Mouse (Mus musculus) telencephalon, adult 2 months (tissue): ENCODE measurements around the gene Nrm.

Experiments
- DNase-seq: peaks from one replicate; pipeline ENCODE4 v3.0.0-alpha.2; 2011; ENCODE audit warnings: low read depth, low spot score

The Nrm gene

DNA sequence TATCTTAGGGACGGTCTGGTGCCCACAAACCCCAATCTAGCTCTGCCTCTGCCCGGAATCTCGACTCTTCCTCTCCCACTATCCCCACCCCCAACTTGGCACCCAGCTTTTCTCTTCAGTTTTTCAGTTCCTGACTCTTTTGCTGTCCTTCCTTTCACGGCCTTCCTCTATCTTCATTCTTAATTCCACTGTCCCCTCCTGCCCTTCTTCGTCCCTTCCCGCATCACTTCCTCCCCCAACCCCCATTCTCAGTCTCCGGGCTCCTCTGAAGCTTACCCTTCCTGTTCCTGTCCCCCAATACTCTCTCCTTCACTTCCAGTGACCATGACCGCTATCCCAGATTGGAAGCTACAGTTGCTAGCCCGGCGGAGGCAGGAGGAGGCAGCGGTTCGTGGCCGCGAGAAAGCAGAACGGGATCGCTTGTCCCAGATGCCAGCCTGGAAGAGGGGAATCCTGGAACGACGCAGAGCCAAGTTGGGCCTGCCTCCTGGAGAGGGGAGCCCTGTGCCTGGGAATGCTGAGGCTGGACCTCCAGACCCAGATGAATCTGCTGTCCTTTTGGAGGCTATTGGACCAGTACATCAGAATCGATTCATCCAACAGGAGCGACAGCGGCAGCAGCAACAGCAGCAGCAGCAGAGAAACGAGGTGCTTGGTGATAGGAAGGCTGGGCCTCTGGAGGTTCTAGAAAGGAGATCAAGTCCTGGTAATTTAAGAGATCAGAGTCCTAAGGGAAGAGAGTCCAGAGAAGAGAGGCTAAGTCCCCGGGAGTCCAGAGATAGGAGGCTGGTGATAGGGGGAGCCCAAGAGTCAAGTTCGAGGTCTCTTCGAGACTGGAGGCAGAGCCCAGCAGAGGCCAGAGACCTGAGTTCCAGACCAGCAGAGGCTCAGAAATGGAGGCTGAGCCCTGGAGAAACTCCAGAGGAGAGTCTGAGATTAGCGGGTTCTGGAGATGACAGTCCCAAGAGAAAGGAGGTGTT, 6.1 kb downstream of the Nrm start:
- DNase-seq: no peak

DNA sequence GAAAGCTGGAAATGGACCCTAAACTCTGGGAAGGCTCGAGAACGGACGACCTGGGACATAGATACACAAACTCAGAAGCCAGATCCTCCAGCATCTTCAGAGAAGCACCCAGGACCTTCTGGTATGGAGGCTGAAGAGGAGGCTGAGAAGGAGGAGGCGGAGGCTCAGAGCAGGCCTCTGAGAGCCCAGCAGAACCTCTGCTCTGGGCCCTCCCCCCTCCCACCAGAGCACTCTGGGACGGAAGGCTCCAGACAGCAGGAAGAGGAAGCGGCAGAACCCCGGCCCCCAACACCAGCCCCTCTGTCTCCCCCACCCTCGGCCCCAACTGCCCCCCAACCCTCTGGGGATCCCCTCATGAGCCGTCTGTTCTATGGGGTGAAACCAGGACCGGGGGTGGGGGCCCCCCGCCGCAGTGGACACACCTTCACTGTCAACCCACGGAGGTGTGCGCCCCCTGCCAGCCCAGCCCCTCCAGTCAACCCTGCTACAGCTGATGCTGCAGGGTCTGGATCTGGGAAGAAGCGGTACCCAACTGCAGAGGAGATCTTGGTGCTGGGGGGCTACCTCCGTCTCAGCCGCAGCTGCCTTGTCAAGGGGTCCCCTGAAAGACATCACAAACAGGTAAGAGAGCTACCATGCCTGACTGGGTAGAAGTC, 7.2 kb downstream of the Nrm start:
- DNase-seq: no peak

DNA sequence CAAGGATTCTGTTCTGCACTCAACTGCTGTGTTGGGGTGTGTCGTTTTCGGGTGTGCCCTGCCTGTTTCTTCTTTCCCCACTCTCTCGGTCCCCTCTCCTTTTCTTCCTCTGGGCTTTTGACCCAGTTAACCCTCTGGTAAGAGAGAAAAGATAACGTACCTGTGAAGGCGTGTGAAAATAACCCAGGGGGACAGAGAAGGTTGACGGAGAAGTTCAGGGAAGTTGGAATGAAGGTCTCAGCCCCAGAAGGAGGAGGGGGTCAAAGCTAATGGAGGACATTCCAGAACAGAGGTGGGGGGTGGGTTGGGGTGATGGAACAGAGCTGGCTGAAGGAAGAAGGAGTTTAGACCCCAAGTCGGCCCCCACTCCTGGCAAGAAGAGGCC, 7.8 kb downstream of the Nrm start:
- no peak for DNase-seq

DNA sequence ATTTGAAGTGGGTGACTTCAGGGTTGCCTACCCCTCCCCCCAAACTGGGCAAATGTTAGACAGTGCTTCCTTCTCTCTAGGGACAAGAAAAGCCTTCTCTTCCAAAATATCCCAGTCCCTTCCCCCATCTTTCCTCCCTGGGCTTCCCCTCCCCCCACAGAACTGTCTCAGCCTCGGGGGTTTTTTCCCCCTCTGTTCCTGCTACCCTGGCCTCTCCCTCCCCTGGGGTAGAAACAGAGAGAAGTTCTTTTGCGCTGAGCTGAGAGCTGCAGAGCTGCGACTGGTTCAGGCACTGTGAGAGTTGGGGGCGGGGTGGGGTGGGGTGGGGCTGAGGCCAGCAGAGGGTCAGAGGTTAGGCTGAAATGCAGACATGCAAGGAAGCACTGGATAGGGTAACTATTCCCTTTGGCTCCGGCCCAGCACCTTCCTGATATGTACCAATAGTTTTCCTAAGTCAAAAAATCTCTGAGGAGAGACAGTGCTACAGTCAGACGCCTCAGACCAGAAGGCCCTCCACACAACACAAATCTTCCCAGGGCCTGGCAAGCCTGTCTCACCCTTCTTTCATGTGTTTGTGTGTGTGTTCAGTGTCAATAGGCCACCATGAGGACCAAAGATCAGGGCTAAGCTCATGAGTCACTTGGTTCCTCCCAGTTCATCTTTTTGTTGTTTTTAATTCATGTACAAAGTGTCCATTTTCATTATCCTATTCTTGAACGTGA, 8.4 kb downstream of the Nrm start:
- DNase-seq: no peak

DNA sequence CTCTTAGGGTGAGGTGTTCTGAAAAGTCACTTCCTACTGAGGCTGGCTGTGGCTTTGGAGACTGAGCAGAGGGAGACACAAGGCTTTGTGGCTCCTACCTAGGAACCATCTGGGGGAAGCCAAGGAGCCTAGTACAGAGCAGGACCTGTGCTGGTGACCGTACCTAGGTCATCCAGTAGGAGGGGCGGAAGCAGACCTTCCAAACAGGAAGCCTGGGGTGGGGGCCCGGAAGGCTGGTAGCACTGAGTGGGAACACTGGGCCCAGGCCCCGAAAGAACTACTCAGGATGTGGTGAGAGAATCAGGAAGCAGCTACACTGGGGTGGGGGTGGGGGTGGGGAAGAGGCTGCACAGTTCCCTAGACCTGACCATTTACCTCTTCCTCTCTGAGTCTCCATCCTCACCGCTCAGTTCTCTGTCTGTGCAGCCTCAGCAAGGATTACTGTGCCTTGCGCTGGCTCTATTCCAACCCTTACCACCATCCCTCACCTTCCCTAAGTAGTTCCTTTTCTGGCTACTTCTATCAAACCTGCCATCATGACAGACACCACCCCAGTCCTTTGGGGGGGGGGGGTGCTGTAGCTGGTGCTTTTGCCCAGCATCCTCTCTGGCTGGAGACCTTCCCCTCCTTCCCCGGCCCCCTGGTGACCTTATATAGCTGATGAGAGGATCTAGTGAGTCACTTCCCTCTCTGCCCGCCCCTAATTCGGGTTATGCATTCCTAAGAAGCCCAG, 9.2 kb downstream of the Nrm start:
- no peak for DNase-seq

DNA sequence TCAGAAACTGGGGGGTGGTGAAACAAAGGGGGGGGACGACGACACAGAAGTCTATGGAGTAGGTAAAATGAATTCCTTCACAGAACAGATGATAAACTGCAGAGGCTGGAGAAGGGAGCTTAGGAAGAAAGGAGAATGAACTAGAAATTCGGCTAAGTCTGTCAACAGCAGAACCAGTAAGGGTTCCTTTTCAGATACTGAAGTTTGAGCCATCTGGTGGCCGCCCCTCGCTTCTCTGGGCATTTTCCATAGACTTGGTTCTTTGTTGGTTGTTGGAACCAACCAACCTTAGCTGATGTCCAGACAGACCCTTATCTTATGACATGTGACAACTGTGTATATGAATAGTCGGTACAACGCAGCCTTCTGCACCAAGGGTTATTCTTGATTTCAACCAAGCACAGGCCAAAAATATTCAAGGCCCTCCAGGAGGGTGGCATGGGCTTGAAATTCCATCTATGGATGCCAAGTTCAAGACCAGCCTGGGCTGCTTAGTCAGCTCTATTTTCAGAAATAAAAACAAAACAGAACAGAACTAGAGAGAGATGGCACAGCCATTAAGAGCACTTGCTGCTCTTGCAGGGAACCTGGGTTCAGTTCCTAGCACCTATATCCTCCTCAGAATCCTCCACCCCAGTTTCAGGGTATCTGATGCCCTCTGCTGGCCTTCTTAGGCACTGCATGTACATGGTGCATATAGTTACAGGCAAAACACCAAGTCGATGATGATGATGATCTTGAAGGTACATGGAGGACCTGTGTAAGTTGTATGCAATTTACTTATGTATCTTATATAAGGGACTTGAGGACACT, 10.0 kb downstream of the Nrm start:
- DNase-seq: no peak

DNA sequence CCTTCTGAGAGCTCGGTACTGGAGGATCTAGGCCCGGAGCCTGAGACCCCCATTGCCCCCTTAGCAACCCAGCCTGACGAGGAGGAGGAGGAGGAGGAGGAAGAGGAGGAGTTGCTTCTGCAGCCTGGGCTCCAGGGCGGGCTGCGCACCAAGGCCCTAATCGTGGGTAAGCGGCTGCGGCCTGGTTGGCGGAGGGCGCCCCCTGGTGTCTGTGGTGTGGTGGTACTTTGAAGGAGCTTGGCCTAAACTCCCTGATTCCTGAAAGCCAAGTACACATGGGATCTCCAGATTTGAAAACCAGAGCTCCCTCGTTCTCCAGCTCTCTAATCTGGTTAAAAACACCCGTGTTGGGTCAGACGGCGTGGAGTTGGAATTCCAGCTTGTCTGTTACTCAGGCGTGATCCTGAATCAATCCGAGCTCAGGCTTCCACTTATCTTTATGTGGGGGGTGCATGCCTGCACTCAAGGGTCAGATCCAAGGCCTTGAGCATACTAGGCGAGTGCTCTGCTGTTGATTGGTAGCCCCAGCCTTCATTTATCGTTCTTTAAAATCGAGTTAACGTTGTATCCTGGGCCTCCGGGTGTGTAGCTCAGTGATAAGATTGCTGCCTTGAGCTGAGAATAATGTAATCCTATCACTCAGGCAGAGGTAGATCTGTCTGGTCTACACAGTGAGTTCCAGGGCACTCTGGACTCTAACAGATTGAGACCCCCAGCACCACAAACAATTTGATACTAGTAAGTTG, 12.8 kb downstream of the Nrm start:
- DNase-seq: peak; percentile 55

DNA sequence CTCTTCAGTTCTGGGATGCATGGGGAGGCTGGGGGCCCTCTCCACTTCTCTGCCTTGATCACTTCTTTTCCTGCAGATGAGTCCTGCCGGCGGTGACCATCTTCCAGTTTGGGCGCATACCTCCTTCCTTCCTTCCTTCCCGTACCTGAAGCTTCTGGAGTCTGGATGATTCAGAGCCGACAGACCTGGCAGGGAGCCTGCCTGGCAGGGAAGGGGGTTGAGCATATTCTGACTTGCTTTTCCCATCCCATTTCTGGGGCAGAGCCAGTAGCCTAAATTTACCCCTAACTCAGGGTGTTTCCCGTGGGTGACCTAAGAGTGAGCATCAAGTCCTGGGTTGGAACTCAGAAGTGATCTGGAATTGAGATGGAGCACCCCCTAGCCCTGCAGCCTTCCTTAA, 13.6 kb downstream of the Nrm start:
- peak; percentile 46 for DNase-seq

DNA sequence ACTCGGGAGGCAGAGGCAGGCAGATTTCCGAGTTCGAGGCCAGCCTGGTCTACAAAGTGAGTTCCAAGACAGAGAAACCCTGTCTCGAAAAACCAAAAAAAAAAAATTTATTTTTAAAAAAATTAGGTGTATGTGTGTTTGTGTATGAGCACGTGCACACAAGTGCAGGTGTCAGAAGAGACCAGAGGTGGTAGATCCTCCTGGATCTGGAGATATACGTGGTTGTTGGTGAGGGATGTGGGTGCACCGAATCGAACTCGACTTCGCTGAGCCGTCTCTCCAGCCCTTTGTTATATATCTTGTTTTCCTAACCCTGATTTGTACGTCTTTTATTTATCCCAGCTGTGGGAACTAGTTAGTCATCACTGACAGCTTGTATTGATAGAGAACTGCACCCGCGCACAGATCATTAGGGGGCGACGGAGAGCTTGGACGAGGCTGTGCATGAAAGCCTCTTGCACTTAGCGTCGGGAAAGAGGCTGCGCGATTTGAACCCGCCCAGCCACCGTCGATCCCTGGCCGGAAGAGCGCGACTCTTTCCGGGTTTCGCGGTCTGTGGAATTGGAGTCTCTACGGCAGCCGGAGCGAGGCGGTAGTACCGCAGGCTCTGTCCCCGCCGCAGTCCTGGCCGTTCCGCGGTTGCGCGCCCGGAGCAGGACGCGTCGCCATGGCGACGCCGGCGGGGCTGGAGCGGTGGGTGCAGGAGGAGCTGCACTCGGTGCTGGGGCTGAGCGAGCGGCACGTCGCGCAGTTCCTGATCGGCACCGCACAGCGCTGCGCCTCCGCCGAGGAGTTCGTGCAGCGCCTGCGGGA, 18.3 kb downstream of the Nrm start, which contains the start of gene Dhx16:
Gene Dhx16 (plus strand): TSS at position 575 of the 813 bp plus-strand sequence.
- DNase-seq: peak; percentile 97

DNA sequence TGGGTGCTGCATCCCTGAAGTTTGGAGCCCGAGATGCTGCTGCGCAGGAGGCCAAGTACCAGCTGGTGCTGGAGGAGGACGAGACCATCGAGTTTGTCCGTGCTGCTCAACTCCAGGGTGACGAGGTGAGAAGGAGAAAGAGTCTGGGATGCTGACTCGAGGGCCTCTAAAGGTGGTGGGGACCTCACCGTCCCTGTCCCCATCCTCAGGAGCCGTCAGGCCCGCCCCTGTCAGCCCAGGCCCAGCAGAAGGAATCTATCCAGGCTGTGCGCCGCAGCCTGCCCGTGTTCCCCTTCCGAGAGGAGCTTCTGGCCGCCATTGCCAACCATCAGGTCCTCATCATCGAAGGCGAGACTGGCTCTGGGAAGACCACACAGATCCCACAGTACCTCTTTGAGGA, 21.8 kb downstream of the Nrm start:
- DNase-seq: no peak

DNA sequence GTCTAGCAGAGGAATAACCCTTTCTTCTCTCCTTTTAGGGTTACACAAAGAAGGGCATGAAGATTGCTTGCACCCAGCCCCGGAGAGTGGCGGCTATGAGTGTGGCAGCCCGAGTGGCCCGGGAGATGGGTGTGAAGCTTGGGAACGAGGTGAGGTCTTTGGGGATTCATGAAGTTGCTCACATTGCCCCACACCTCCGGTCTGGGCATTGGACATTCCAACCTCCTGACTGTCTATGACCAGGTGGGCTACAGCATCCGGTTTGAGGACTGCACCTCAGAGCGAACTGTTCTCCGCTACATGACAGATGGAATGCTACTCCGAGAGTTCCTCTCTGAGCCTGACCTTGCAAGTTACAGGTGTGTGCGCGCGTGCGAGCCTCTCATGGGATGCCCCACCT, 22.7 kb downstream of the Nrm start:
- DNase-seq: no peak

DNA sequence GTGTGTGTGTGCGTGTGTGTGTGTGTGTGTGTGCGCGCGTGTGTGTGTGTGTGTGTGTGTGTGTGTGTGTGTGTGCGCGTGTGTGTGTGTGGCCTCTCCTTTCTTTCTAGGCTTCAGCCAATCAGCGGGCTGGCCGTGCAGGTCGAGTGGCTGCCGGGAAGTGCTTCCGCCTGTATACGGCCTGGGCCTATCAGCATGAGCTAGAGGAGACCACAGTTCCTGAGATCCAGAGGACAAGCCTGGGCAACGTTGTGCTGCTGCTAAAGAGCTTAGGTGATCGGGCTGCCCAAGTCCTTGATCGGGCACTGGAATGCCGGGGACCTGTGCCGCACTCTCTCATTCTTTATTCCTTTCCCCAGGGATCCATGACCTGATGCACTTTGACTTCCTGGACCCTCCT, 26.6 kb downstream of the Nrm start:
- DNase-seq: no peak

DNA sequence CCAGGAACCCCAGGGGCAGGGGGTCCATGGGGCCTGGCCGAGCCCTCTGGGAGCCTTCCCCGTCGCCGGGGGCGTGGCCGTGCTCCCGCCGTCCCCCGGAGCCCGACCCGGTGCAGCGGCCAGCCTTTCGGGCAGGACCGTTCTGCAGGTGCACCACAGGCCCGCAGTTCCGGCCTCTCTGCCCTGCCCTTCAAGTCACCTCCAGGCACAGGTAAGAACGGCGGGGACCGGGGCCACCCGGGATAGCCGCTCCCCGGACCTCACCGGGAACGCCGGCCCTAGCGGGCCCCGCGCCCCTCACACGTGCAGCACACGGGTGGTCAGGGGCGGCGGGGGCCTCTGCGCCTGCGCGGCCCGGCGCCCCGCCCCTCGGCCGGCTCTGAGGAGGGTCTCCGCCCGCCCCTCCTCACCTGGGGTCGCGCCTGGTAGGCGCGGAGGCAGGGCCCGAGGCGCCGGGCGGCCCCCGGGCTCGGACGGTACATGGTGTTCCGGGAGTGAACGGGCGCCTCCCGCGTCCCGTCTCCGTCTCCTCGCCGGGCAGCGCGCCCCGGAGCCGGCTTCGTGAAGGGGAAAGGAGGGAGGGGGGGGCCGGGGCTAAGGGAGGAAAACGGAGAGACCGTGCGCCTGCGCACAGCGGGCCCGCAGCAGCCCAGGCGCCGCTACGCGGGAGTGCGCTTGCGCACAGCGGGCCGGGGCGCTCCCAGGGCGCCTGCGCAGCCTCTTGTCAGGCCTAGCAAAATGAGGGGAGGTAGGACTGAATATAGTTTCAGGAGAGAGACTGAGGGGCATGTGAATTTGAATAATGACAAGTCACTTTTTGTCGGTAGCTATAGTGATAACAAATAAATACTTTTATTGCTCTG, 35.9 kb downstream of the Nrm start, which contains the start of gene 2310061I04Rik:
Gene 2310061I04Rik (minus strand): TSS at position 651 of the 863 bp plus-strand sequence.
- peak; percentile 81 for DNase-seq

DNA sequence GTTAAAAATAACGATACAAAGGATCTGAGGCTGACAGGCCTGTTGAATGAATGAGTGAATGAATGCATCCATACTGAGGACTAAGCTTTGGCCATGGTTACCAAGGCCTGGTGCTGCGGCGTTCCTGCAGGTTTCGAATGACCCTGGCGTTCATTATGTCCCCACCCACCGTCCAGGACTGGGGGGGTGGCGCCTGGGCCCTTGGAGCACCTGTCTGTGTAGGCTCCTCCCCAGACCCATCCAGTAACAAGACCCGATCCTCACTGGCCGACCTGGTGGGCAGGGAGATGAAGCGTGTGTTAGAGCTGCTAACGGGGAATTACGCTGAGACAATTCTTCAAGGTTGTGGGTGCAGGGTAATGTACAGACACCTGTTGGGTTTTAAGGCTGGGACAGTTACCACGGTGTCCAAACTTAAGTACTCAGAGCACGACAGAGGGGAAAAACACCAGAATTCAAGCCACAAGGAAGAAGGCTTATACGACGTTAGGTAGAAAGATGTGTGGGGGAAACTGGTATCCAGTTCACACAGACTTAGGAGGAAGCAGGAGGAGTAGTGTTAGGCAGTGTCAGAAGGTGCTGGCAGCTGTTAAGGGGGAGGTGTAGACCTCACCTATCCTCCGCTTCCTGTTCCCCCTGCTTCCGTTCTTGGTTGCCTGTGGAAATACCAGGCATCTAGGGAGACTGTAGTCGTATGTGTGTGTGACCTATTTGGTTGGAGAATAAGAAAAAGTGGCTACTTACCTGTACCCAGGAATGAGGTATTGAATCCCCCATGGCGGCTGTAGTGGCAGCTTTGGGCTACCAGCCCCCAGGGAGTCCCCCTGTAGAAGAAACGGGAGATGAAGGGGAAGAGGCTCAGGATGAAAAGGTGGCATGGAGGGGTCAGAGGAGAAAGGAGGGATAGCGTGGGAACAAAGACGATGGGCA, 36.8 kb downstream of the Nrm start:
- DNase-seq: no peak

DNA sequence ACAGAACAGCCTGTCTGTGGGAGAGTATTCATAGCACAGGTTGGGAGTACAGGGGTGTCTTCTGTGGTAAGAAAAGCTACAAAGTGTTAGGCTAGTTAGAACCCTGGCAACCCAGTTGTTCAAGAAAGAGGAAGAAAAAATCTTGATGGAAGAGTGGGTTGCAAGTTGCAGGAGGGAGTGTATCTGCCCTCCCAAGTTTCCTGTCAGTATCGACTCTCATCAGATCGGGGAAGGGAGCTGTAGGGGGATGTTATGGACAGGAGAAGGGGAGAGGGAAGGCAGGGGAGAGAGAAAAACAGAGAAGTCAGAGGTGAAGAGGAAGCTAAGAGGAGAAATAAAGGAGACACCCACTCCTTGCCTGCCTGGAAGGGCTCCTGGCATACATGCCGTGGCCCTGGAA, 39.5 kb downstream of the Nrm start:
- DNase-seq: no peak

DNA sequence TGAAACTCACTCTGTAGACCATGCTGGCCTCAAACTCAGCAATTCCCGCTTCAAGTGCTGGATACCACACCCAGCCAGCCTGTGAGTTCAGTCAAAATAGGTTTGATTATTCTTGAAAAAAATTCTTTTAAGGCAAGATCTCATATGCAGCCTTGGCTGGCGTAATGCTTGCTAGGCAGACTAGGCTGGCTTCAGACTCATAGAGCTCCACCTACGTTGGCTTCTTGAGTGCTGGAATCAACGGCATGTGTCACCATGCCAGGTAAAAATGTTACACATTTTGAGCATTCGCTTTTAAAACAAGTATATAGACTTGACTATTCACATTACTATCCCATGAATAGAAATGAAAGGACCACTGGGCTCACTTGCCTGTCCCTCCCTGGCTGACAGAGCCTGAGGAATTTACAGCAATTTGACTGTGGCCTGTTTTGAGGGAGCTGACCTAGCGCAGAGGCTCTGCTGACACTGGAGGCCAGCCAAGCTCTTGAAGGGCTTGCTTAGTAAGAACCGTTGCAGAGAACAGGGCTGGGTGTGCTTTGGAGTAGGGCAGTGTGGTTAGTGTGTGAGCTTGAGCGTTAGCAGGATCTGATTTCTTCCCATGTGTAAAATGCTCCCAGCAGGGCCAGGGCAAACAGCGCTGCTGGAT, 42.3 kb downstream of the Nrm start:
- DNase-seq: no peak

DNA sequence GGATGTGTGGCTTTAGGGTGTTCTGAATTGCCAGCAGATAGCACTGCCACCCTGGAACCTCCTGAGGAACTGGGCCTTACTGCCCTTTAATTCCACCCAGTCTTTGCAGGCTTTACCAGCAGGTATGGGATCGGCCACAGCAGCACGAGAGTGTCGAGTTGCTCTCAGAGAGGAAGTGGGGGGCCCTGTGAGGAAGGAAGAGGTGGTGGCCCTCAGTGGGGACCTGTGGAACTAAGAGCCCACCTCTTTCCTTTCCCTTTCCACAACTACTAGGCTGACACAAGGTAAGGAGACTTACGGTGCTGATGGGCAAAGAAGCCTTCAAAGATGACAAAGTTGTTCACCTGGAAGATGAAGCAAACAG, 42.9 kb downstream of the Nrm start:
- DNase-seq: no peak
